Mouse (Mus musculus): ENCODE measurements around the gene Rinl.

The Rinl gene

DNA sequence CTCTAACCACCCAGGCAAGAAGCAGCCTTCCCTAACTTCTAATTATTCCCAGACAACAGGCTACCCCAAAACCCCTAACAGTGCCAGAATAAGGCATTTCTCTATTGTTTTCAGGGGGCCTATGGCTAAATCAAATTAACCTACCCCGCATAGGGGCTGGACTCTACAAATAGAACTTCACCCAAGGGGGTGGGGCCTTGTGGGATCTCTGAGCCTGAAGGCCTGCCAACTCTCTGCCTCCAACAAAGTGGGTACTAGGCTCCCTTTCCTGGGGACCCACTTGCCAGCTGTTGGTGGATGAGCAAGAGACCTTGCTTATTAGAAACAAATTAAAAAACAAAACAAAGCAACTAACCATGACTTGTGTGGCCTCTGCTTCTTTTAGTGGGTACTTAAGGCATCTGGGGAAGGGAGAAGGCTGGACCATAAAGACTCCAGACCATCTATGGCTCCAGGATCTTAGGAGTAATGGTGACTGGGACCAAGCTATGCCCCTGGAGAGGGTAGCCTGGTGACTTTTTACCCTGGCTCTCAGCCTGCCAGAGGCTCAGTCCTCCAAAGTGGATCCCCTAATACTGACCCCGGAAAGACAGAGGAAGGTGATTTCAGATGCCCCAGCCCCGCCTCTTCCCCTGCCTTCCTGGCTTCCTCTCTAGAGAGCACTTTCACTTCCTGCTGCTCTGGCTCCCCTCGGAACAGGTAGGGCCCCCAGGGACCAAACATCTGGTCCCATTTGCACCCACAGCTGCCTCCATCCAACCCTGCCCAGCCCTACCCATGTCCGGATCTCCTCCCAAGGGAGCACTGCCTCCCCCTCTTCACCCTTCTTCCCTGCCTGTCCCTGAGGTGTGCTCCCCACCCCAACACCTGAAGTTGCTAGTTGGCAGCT lies at the start of gene Rinl:
Rinl (plus strand) TSS at position 663 of the 889 bp plus-strand sequence.
- no peak for DNase-seq

- no peak for DNase-seq
Measured at GRCm38 (mm10) chr7:28739829-28740228, 48.9 kb upstream of the Rinl start.

DNA sequence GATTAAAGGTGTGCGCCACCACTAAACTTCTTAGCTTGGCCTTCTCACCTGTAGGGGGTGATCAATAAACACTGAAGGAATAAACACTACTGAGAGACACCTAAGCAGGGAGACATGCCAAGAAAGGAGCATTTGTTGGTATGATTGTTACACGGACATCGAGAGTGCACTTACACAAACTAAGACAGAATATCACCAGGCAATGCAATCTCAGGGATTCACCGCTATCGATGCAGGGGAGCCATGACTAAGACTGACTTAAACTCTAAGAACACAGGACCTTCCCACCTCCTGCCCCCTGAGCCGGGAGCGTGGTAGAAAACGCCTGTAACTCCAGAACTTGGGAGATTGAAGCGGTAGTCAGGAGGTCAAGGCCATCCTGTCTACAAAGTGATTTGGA lies 47.8 kb upstream of the Rinl start:
- DNase-seq: no peak

GRCm38 (mm10) chr7:28741368-28741708 lies 47.4 kb upstream of the Rinl start:
- DNase-seq: no peak

DNA sequence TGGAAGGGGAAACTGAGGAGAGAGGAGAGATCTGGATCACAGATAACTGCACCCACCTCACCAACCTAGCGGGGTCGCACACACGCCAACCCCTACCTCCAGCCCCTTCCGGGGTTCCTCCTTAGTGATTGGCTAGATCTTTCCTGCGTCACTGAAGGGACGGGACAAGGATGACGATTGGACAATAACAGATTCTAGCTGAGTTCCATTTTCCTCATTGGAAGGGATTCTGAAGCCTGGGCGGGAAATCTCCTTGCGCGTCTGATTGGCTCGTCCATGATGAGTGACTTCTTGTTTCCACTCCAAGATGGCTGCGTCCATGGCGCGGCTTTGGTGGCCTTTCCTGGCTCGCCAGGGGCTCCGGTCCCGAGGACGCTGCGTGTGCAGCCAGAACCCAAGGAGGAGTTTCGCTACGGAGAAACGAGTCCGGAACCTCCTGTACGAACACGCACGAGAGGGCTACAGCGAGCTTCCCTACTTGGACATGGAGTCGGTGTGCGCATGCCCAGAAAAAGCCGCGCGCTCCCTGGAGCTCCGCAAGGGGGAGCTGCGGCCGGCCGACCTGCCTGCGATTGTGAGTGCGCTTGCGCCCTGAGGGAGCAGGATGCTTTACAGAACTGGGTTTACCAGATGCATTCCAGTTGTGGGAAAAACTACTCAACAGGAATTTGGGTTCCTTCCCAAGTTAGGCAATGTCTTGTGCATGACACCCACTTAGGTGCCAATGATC lies 46.9 kb upstream of the Rinl start, which contains the start of the genes Mrps12 and Sars2:
Mrps12 (minus strand) TSS at position 112 of the 730 bp plus-strand sequence.
Sars2 (plus strand) TSS at position 284 of the 730 bp plus-strand sequence.
- peak; percentile 97 for DNase-seq

- no peak for DNase-seq
Measured at GRCm38 (mm10) chr7:28749935-28750334, 38.8 kb upstream of the Rinl start.

DNA sequence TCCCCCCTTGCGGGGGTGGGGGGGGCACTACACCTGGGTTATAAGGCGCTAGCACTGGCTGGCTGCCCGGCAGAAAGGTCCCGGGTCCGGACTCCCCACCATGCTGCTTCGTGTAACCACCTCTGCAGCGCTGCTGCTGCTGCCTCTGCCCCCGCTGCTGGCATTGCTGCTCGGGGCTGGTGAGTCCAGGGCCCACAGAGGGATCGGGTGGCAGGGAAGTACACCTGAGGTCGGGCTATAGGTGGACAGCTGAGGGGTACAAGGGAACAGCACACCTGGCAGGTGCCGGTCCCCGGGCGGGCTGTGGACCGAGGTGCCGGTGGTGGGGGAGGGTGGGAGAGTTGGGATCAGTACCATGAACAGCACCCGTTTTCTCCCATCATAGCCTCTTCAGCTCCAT lies 32.7 kb upstream of the Rinl start, which contains the start of gene Ccer2:
Ccer2 (plus strand) TSS at position 96 of the 400 bp plus-strand sequence.
- DNase-seq: no peak

DNA sequence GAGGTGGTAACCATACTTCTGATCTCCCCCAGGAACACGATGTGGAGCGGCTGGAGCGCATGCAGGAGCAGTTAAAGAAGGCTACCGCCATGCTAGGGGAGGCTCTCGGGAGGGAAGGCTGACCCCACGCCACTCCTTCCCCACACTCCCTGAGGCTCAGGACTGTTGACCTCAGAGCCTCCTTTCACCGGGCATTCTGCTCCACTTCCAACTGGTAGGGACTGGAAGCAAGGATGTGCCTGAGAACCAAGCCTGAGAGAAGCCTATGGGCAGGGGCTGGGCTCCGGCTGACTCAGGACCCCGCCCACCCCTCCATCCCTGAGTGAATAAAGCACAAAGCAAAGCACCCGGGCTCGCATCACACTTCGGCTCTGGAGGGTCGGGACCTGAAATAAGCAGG lies 30.1 kb upstream of the Rinl start:
- no peak for DNase-seq

- no peak for DNase-seq
Measured at GRCm38 (mm10) chr7:28761907-28762306, 26.9 kb upstream of the Rinl start.

GRCm38 (mm10) chr7:28765211-28765610 lies 23.6 kb upstream of the Rinl start:
- DNase-seq: no peak

DNA sequence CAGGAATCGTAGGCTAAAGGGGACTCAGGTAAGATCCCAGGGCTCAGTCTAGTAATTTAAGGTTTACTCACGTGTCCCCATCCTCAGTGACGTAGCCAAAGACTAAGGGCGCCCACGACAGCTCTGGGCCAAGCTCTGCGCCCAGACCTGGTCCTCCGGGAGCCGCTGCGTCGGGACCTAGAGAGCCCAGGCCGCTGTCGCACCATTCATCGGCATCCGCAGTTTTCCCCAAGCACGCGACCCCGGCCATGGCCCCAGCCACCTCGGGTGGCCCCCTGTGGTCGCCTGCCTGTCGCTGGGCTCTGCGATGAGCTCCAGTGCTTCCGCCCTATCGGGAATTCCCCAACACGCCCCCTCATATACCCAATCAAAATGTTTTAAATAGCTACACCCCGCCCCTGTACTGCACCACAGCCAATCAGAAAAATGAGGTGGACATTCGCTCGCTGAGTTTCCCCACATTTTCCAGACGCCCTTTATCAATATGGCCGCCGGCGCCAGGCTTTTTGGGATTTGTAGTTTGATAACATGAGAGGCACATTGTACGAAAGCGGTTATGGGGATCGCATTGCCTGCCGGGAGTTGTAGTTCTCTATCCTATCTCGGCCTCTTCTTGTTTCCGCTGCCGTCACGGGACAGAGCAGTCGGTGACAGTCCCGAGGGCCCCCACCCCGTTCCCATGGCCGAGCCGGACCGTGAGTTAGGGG lies 22.4 kb upstream of the Rinl start, which contains the start of gene Sirt2:
Sirt2 (plus strand) TSS at position 563 of the 707 bp plus-strand sequence.
- DNase-seq: peak; percentile 99

DNA sequence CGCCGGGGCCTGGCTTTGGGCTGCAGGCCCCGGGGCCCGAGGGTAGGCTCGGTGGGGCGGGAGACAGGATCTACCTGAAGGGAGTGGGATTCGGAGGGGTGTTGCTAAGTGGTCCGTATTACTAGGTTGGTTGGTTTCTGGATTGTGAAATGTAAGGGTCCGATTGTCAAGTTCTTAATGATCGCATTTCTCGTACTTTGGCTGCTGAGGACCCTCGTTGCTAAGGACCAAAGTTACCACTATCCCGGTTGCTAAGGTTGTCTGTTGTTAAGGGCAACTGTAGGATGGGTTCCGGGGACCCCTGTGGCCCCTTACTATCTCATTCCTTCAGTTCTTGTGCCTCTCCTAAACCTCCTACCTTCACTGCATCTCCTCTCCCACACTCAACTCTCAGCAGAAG lies 21.9 kb upstream of the Rinl start:
- DNase-seq: no peak

DNA sequence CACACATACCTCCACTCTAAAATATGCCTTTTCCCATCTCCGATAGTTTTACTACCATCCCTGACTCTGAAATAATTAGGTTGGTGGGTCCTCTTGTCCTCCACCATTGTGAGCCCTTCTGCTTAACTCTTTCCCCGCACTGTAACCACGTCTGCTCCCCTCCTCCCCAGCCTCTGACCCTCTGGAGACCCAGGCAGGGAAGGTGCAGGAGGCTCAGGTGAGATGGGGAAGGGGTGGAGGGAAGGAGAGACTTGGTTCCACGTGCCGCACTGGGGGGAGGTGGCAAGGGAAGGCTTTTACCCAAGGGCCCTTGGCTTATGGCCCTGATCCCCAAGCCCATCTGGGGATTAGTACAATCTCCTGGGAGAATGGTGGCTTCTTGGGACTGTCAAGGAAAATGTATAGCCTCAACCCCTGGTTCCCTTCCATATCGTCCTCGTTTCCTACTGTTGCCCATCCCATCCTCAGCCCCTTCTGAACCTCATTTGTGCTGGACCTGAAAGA lies 21.3 kb upstream of the Rinl start, which contains the start of gene Nfkbib:
Nfkbib (minus strand) TSS at position 51 of the 504 bp plus-strand sequence.
- no peak for DNase-seq

DNA sequence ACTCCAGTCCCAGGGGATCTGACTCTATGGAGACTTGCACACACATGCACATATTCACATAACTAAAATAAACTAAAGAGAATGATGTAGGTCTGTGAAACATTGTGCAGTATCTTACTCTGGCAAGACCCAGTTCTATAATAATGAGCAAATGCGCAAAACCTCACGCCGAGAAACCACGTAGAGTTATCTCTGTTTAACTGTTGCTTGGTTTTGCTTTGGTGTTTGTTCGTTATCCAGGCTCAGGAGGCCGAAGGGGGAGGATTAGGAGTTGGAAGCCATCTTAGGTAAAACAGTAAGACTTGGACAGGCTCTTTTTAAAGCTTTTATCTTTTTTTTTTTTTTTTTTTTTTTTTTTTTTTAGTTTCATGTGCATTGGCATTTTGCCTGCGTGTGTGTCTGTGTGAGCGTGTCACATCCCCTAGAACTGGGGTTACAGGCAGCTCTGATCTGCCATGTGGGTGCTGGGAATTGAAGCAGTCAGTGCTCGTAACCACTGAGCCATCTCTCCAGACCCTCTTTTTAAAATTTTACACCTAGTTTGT lies 19.3 kb upstream of the Rinl start:
- DNase-seq: no peak

- no peak for DNase-seq
Measured at GRCm38 (mm10) chr7:28770309-28770708, 18.5 kb upstream of the Rinl start.

GRCm38 (mm10) chr7:28771867-28772266 lies 16.9 kb upstream of the Rinl start:
- DNase-seq: no peak

- DNase-seq: no peak
Measured at GRCm38 (mm10) chr7:28773163-28773562, 15.6 kb upstream of the Rinl start.

- DNase-seq: peak; percentile 48
Measured at GRCm38 (mm10) chr7:28774164-28774563, 14.6 kb upstream of the Rinl start.

- no peak for DNase-seq
Measured at GRCm38 (mm10) chr7:28775129-28775528, 13.6 kb upstream of the Rinl start.

GRCm38 (mm10) chr7:28778825-28779224 lies 9.9 kb upstream of the Rinl start:
- DNase-seq: no peak

DNA sequence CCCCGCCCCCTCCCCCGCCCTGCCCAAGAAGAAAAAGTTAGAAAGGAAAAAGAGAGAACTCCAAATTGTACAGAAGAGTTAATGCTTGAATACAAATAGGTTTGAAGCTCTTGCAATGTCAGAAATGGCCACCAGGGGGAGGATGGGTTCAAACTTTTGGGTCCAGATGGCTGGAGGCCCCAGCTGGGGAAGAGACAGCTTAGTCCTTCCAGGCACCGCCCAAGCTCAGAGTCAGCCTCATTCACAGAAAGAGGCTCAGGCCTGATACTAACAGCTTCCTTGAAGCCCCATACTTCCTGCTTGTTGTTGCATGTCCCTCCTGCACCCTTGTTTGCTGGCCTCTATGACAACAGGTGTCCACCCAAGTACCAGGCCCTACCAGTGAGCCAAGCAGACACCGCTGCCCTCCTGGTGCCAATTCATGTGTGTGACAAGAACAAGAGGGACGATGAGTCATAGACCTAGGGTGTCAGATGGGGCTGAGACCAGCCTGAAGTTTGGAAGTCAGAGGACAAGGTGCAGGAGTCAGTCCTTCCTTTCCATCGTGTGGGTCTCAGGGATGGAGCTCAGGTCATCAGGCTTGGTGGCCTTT lies 8.6 kb upstream of the Rinl start:
- DNase-seq: peak; percentile 84

DNA sequence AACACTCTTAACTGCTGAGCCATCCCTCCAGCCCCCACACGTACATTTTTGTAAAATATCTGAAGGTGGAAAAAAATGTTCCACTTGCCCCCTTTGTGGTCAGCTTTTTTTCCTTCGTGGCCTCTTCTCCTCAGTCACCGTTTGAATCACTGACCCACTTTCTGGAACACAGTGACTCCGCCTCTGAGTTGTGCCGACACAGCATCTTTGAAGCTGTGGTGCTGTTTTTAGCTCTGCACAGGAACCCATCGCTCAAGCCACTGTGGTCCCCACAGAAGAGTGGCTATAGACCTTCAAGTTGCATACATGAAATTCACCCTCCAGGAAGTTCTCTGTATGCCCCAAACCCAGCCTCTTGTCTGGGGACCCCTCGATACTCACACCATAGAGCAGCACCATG lies 7.9 kb upstream of the Rinl start:
- DNase-seq: peak; percentile 68
